Mouse (Mus musculus): ENCODE results near the gene Farp1. TPM values are rescaled to one million over a fixed set of nuclear protein-coding genes. Genes with fewer than 3 reads are reported as not detected.

Farp1 gene
- total RNA-seq, 1 experiment, result 8.6 TPM

DNA sequence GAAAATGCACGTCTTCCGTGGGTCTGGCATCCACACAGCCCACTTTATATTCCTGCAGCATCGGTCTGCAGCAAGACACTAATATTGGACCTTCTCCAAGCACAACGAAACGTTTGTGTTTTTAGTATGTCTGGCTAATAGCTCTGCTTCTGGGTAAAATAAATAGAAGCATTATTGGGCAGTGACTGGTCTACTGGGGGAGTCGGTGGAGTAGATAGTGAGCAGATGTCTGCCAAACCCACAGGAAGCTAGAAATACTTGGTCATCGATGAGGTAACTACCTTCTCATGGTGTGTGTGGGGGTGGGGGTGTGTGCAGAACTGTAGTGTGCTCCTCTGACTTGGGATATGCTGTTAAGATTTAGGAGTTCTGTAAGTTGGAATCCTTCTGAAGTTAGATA is 2.3 kb downstream of the Farp1 start:
- no peak for TF ChIP-seq CHD2 (IDR thresholded peaks at IDR 0.05; ENCODE audit: low read depth, low read length)
- TF ChIP-seq HCFC1 (IDR thresholded peaks at IDR 0.05; ENCODE audit: borderline replicate concordance, insufficient read depth, low read length), result no peak
- TF ChIP-seq ZC3H11A (IDR thresholded peaks at IDR 0.05; ENCODE audit: borderline replicate concordance, low read depth, low read length), result no peak
- TF ChIP-seq MAFK (IDR thresholded peaks at IDR 0.05; ENCODE audit: insufficient read depth, low read depth, low read length), result no peak
- no peak for TF ChIP-seq ZNF384 (IDR thresholded peaks at IDR 0.05; ENCODE audit: low read depth, low read length)
- Histone ChIP-seq H3K4me3 (ENCODE audit: insufficient read depth in 1 of 2, low read depth in 1 of 2, low read length in 2 of 2, poor library complexity in 1 of 2, severe bottlenecking in 1 of 2) (no peak overlapping the region), H3K27ac (ENCODE audit: insufficient read depth, low read depth, low read length, poor library complexity, severe bottlenecking) (no peak overlapping the region), H3K4me1 (ENCODE audit: control insufficient read depth in 2 of 2, insufficient read depth in 2 of 2, low read length in 2 of 2, poor library complexity in 1 of 2) (peaks cover 0 to 2% of the 10 kb centered on the region in 2 experiments; a peak in 1 of 4 replicates), H3K9me3 (ENCODE audit: control insufficient read depth, insufficient read depth, low read depth, low read length) (no peaks in the 10 kb centered on the region), H3K36me3 (ENCODE audit: control insufficient read depth, insufficient read depth, low read length, poor library complexity, severe bottlenecking) (no peaks in the 10 kb centered on the region), H3K9ac (ENCODE audit: insufficient read depth, low read depth, low read length, poor library complexity, severe bottlenecking) (no peak overlapping the region)
- in situ Hi-C loops (cut with MboI; ENCODE audit: low sequenced_read_pairs in 2 of 2, unreplicated experiment in 2 of 2), result no loop called here
- DNase-seq (ENCODE audit: low read depth, low spot score), result no peak

DNA sequence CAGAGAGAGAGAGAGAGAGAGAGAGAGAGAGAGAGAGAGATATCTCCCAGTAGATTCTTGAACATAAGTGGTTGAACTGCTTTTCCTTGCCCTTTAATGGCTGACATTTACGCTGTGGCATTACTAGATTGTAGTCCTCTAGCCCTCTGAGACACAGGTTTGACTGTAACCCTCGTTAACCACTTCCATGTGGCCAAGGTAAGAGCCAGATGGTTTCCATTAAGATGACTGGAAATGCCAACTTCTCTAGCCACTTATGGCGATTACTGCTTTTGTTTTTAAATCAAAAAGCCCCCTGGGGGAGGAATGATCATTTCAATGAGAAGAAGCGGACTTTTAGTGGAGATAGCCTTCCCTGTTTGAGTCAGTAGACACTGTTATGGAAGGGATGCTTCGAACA is 3.7 kb downstream of the Farp1 start:
- DNase-seq (ENCODE audit: low read depth, low spot score), result no peak
- H3K9ac ChIP-seq (ENCODE audit: insufficient read depth, low read depth, low read length, poor library complexity, severe bottlenecking), result no peak overlapping the region
- no peaks in the 10 kb centered on the region for H3K9me3 ChIP-seq (ENCODE audit: control insufficient read depth, insufficient read depth, low read depth, low read length)
- H3K4me1 ChIP-seq (ENCODE audit: control insufficient read depth in 2 of 2, insufficient read depth in 2 of 2, low read length in 2 of 2, poor library complexity in 1 of 2), result peaks cover 0 to 2% of the 10 kb centered on the region in 2 experiments; a peak in 1 of 4 replicates
- in situ Hi-C loops (cut with MboI; ENCODE audit: low sequenced_read_pairs in 2 of 2, unreplicated experiment in 2 of 2), result no loop called here
- H3K4me3 ChIP-seq (ENCODE audit: insufficient read depth in 1 of 2, low read depth in 1 of 2, low read length in 2 of 2, poor library complexity in 1 of 2, severe bottlenecking in 1 of 2), result no peak overlapping the region
- no peak for TF ChIP-seq HCFC1 (IDR thresholded peaks at IDR 0.05; ENCODE audit: borderline replicate concordance, insufficient read depth, low read length)
- no peak for TF ChIP-seq MAFK (IDR thresholded peaks at IDR 0.05; ENCODE audit: insufficient read depth, low read depth, low read length)
- no peak for TF ChIP-seq ZNF384 (IDR thresholded peaks at IDR 0.05; ENCODE audit: low read depth, low read length)
- TF ChIP-seq CHD2 (IDR thresholded peaks at IDR 0.05; ENCODE audit: low read depth, low read length), result no peak
- H3K27ac ChIP-seq (ENCODE audit: insufficient read depth, low read depth, low read length, poor library complexity, severe bottlenecking), result no peak overlapping the region
- no peaks in the 10 kb centered on the region for H3K36me3 ChIP-seq (ENCODE audit: control insufficient read depth, insufficient read depth, low read length, poor library complexity, severe bottlenecking)

DNA sequence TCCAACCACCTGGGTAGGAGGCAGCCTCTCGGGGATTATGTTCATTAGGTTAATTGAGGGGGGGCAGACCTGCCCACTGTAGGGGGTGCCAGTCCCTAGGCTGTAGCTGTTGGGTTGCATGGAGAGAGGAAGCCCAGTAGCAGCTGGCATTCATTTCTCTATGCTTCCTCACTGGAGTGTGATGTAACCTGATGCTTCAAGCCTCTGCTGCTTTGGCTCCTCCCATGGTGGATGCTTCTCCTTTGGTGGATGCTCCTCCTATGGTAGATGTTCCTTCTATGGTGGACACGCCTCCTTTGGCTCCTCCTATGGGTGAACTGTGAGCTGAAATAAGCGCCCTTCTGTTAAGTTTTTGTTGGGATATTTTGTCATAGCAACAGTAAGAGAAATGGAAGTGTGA is 9.1 kb downstream of the Farp1 start:
- Histone ChIP-seq H3K4me3 (ENCODE audit: insufficient read depth in 1 of 2, low read depth in 1 of 2, low read length in 2 of 2, poor library complexity in 1 of 2, severe bottlenecking in 1 of 2) (no peak overlapping the region), H3K27ac (ENCODE audit: insufficient read depth, low read depth, low read length, poor library complexity, severe bottlenecking) (no peak overlapping the region), H3K9ac (ENCODE audit: insufficient read depth, low read depth, low read length, poor library complexity, severe bottlenecking) (no peak overlapping the region), H3K9me3 (ENCODE audit: control insufficient read depth, insufficient read depth, low read depth, low read length) (no peaks in the 10 kb centered on the region), H3K4me1 (ENCODE audit: control insufficient read depth in 2 of 2, insufficient read depth in 2 of 2, low read length in 2 of 2, poor library complexity in 1 of 2) (peaks cover 0 to 2% of the 10 kb centered on the region in 2 experiments; a peak in 1 of 4 replicates), H3K36me3 (ENCODE audit: control insufficient read depth, insufficient read depth, low read length, poor library complexity, severe bottlenecking) (no peaks in the 10 kb centered on the region)
- no peak for DNase-seq (ENCODE audit: low read depth, low spot score)
- no peak for TF ChIP-seq ZC3H11A (IDR thresholded peaks at IDR 0.05; ENCODE audit: borderline replicate concordance, low read depth, low read length)
- no peak for TF ChIP-seq CHD2 (IDR thresholded peaks at IDR 0.05; ENCODE audit: low read depth, low read length)
- TF ChIP-seq MAFK (IDR thresholded peaks at IDR 0.05; ENCODE audit: insufficient read depth, low read depth, low read length), result no peak
- no peak for TF ChIP-seq ZNF384 (IDR thresholded peaks at IDR 0.05; ENCODE audit: low read depth, low read length)
- no peak for TF ChIP-seq HCFC1 (IDR thresholded peaks at IDR 0.05; ENCODE audit: borderline replicate concordance, insufficient read depth, low read length)
- in situ Hi-C loops (cut with MboI; ENCODE audit: low sequenced_read_pairs in 2 of 2, unreplicated experiment in 2 of 2), result no loop called here

DNA sequence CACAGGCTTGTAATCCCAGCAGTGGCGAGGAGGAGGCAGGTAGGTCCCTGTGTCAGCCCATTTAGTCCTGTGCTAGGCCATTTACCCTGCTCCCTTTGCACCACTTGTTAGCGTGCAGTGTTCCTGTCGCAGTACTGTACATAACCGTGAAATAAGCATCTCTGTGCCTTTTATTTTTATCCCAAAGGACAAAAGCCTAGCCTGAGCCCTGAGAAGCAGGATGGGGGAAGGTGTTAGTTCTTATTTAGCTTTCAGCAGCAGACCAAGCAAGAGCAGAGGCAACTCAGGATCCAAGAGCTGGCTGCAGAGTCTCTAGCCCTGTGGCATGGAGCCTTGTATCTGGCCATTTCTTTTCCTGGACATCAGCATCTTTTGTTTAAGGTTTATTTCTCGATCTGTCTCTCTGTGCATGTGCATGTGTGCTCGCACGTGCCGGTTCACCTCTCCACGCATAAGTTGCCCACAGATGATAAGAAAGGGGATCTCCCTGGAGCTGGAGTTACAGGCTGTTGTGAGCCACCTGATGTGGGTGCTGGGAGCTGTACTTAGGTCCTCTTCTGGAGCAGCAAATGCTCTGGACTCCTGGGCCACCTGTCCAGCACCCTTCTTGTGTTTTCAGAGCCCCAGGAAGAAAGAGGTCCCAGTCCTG is 11.4 kb downstream of the Farp1 start:
- in situ Hi-C loops (cut with MboI; ENCODE audit: low sequenced_read_pairs in 2 of 2, unreplicated experiment in 2 of 2), result no loop called here
- Histone ChIP-seq H3K36me3 (ENCODE audit: control insufficient read depth, insufficient read depth, low read length, poor library complexity, severe bottlenecking) (no peaks in the 10 kb centered on the region), H3K4me1 (ENCODE audit: control insufficient read depth in 2 of 2, insufficient read depth in 2 of 2, low read length in 2 of 2, poor library complexity in 1 of 2) (peaks cover 0 to 4% of the 10 kb centered on the region in 2 experiments; a peak in 2 of 4 replicates), H3K9me3 (ENCODE audit: control insufficient read depth, insufficient read depth, low read depth, low read length) (no peaks in the 10 kb centered on the region), H3K27ac (ENCODE audit: insufficient read depth, low read depth, low read length, poor library complexity, severe bottlenecking) (no peak overlapping the region), H3K9ac (ENCODE audit: insufficient read depth, low read depth, low read length, poor library complexity, severe bottlenecking) (no peak overlapping the region), H3K4me3 (ENCODE audit: insufficient read depth in 1 of 2, low read depth in 1 of 2, low read length in 2 of 2, poor library complexity in 1 of 2, severe bottlenecking in 1 of 2) (no peak overlapping the region)
- no peak for DNase-seq (ENCODE audit: low read depth, low spot score)
- TF ChIP-seq CHD2 (IDR thresholded peaks at IDR 0.05; ENCODE audit: low read depth, low read length), result no peak
- no peak for TF ChIP-seq ZC3H11A (IDR thresholded peaks at IDR 0.05; ENCODE audit: borderline replicate concordance, low read depth, low read length)

DNA sequence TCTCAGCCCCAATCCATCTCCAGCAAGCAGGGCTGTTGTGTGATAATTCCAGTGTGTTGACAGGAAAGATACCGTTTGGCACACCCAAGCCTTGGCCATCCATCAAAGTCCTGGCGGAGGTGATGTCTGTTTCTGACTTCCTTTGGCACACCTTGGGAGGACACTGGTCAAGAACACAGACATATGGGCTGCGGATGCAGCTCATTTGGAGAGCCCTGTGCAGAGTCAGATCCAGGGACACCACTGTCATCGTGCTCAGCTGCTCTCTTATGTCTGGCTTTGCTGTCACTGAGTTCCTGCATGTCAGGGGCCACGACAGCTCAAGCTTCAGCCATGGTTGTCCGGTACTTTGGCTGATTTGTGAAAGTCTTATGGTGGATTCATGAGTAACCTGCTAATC is 12.8 kb downstream of the Farp1 start:
- no peaks in the 10 kb centered on the region for H3K9me3 ChIP-seq (ENCODE audit: control insufficient read depth, insufficient read depth, low read depth, low read length)
- no peak overlapping the region for H3K27ac ChIP-seq (ENCODE audit: insufficient read depth, low read depth, low read length, poor library complexity, severe bottlenecking)
- TF ChIP-seq MAFK (IDR thresholded peaks at IDR 0.05; ENCODE audit: insufficient read depth, low read depth, low read length), result no peak
- TF ChIP-seq CHD2 (IDR thresholded peaks at IDR 0.05; ENCODE audit: low read depth, low read length), result no peak
- no peak for TF ChIP-seq ZC3H11A (IDR thresholded peaks at IDR 0.05; ENCODE audit: borderline replicate concordance, low read depth, low read length)
- no peak for TF ChIP-seq ZNF384 (IDR thresholded peaks at IDR 0.05; ENCODE audit: low read depth, low read length)
- no peak for TF ChIP-seq HCFC1 (IDR thresholded peaks at IDR 0.05; ENCODE audit: borderline replicate concordance, insufficient read depth, low read length)
- H3K9ac ChIP-seq (ENCODE audit: insufficient read depth, low read depth, low read length, poor library complexity, severe bottlenecking), result no peak overlapping the region
- peaks cover 0 to 6% of the 10 kb centered on the region in 2 experiments; a peak in 2 of 4 replicates for H3K4me1 ChIP-seq (ENCODE audit: control insufficient read depth in 2 of 2, insufficient read depth in 2 of 2, low read length in 2 of 2, poor library complexity in 1 of 2)
- H3K4me3 ChIP-seq (ENCODE audit: insufficient read depth in 1 of 2, low read depth in 1 of 2, low read length in 2 of 2, poor library complexity in 1 of 2, severe bottlenecking in 1 of 2), result no peak overlapping the region
- no peaks in the 10 kb centered on the region for H3K36me3 ChIP-seq (ENCODE audit: control insufficient read depth, insufficient read depth, low read length, poor library complexity, severe bottlenecking)
- DNase-seq (ENCODE audit: low read depth, low spot score), result no peak
- in situ Hi-C loops (cut with MboI; ENCODE audit: low sequenced_read_pairs in 2 of 2, unreplicated experiment in 2 of 2), result no loop called here

Data from ES-E14 (cell line).